8 mouse cellular contexts compared by ENCODE assay signal in genomic region chr4:154159961-154160537, GRCm38 (mm10). TPM values are rescaled to one million over a fixed set of nuclear protein-coding genes. Genes with fewer than 3 reads are reported as not detected.
DNase-seq lines count a peak whose midpoint lies in the region; ATAC-seq and TF ChIP-seq lines count a peak whose summit lies in the region.

No protein-coding gene starts in this region.

- peak; percentile 61 for ATAC-seq in heart, embryonic 11.5 days (replicated peaks; ENCODE audit: insufficient number of reproducible peaks, low FRiP score, low TSS enrichment)
- peak; percentile 46 for ATAC-seq in embryonic facial prominence, embryonic 11.5 days (replicated peaks; ENCODE audit: insufficient number of reproducible peaks, low FRiP score, low TSS enrichment, low read depth)
- peak; percentile 62 for ATAC-seq in hindbrain, postnatal 0 days
- ATAC-seq in liver, postnatal 0 days = peak; percentile 22
- peak; percentile 30 for ATAC-seq in stomach, embryonic 15.5 days (ENCODE audit: insufficient read depth, low FRiP score, low read depth)

- 2% methylated on average over 33 of the region's 47 CpGs for WGBS in heart, embryonic 11.5 days (ENCODE audit: insufficient replicate concordance)
- WGBS in embryonic facial prominence, embryonic 11.5 days = 3% methylated on average over 47 of the region's 47 CpGs
- 2% methylated on average over 39 of the region's 47 CpGs for WGBS in hindbrain, postnatal 0 days
- 1% methylated on average over 46 of the region's 47 CpGs for WGBS in liver, postnatal 0 days (ENCODE audit: insufficient replicate concordance)
- 2% methylated on average over 47 of the region's 47 CpGs for WGBS in stomach, embryonic 15.5 days

- H3K9me3 ChIP-seq in heart, embryonic 11.5 days (replicated peaks; ENCODE audit: control insufficient read depth, low read length) = no peaks in the 10 kb centered on the region
- no peaks in the 10 kb centered on the region for H3K9me3 ChIP-seq in E14TG2a.4 (ENCODE audit: low read length)
- no peaks in the 10 kb centered on the region for H3K9me3 ChIP-seq in embryonic facial prominence, embryonic 11.5 days (replicated peaks; ENCODE audit: control insufficient read depth, low read length)
- no peaks in the 10 kb centered on the region for H3K9me3 ChIP-seq in hindbrain, postnatal 0 days (ENCODE audit: low read length)
- H3K9me3 ChIP-seq in liver, postnatal 0 days (ENCODE audit: low read length) = no peaks in the 10 kb centered on the region
- no peaks in the 10 kb centered on the region for H3K9me3 ChIP-seq in stomach, embryonic 15.5 days

- intact Hi-C loops in heart, postnatal 25 days (cut with DNase I) = loop anchor here (5.0 kb wide), 1 partner anchor 93 kb away; no protein-coding TSS in a partner anchor

- H3K4me3 ChIP-seq in heart, embryonic 11.5 days (ENCODE audit: low read depth, low read length) = peak overlapping the region; percentile 94
- H3K4me3 ChIP-seq in E14TG2a.4 (replicated peaks; ENCODE audit: low read length) = peak overlapping the region; percentile 96
- peak overlapping the region; percentile 76 for H3K4me3 ChIP-seq in embryonic facial prominence, embryonic 11.5 days (ENCODE audit: low read depth, low read length)
- peak overlapping the region; percentile 71 for H3K4me3 ChIP-seq in hindbrain, postnatal 0 days (ENCODE audit: low read length)
- H3K4me3 ChIP-seq in liver, postnatal 0 days (ENCODE audit: low read depth, low read length) = peak overlapping the region; percentile 70
- H3K4me3 ChIP-seq in stomach, embryonic 15.5 days (replicated peaks) = peak overlapping the region; percentile 98

- no peaks in the 10 kb centered on the region for H3K27me3 ChIP-seq in heart, embryonic 11.5 days (ENCODE audit: control insufficient read depth, insufficient read depth, low read length)
- H3K27me3 ChIP-seq in E14TG2a.4 (ENCODE audit: insufficient read depth, low read length) = peaks cover 3% of the 10 kb centered on the region; the same call in 1 of the 2 replicates
- H3K27me3 ChIP-seq in embryonic facial prominence, embryonic 11.5 days (ENCODE audit: control insufficient read depth, insufficient read depth, low read length) = no peaks in the 10 kb centered on the region
- no peaks in the 10 kb centered on the region for H3K27me3 ChIP-seq in hindbrain, postnatal 0 days (ENCODE audit: insufficient read depth, low read length)
- no peaks in the 10 kb centered on the region for H3K27me3 ChIP-seq in liver, postnatal 0 days (ENCODE audit: insufficient read depth, low read length)
- no peaks in the 10 kb centered on the region for H3K27me3 ChIP-seq in stomach, embryonic 15.5 days (replicated peaks)

- no peak for TF ChIP-seq CTCF in E14TG2a.4 (conservative IDR thresholded peaks at IDR 0.05; ENCODE audit: low read length)
- TF ChIP-seq CTCF in hindbrain, postnatal 0 days (IDR thresholded peaks at IDR 0.05; ENCODE audit: low read depth) = no peak
- no peak for TF ChIP-seq CTCF in liver, postnatal 0 days (IDR thresholded peaks at IDR 0.05; ENCODE audit: low read depth)

- H3K27ac ChIP-seq in heart, embryonic 11.5 days (ENCODE audit: low read depth, low read length) = peak overlapping the region; percentile 84
- no peak overlapping the region; the same call in 1 of the 2 replicates for H3K27ac ChIP-seq in embryonic facial prominence, embryonic 11.5 days (replicated peaks; ENCODE audit: low read depth, low read length)
- peak overlapping the region; percentile 81 for H3K27ac ChIP-seq in hindbrain, postnatal 0 days
- peak overlapping the region; percentile 97 for H3K27ac ChIP-seq in liver, postnatal 0 days (ENCODE audit: low read depth)
- H3K27ac ChIP-seq in stomach, embryonic 15.5 days = peak overlapping the region; percentile 72

- peak overlapping the region; percentile 87 for H3K4me2 ChIP-seq in heart, embryonic 11.5 days
- peak overlapping the region; percentile 75 for H3K4me2 ChIP-seq in embryonic facial prominence, embryonic 11.5 days (ENCODE audit: low read depth, low read length)
- H3K4me2 ChIP-seq in hindbrain, postnatal 0 days (ENCODE audit: low read depth, low read length) = peak overlapping the region; percentile 84
- H3K4me2 ChIP-seq in liver, postnatal 0 days (ENCODE audit: low read depth, low read length) = peak overlapping the region; percentile 80
- H3K4me2 ChIP-seq in stomach, embryonic 15.5 days = peak overlapping the region; percentile 79

- H3K9ac ChIP-seq in heart, embryonic 11.5 days (ENCODE audit: low read depth, low read length) = peak overlapping the region; percentile 87
- peak overlapping the region; percentile 68 for H3K9ac ChIP-seq in embryonic facial prominence, embryonic 11.5 days (replicated peaks; ENCODE audit: low read length)
- peak overlapping the region; percentile 78 for H3K9ac ChIP-seq in hindbrain, postnatal 0 days (replicated peaks; ENCODE audit: low read length)
- peak overlapping the region; percentile 83 for H3K9ac ChIP-seq in liver, postnatal 0 days (replicated peaks)
- H3K9ac ChIP-seq in stomach, embryonic 15.5 days = peak overlapping the region; percentile 71; the same call in 1 of the 2 replicates

- TF ChIP-seq EP300 in liver, postnatal 0 days (IDR thresholded peaks at IDR 0.05; ENCODE audit: low read depth) = no peak

- H3K36me3 ChIP-seq in heart, embryonic 11.5 days (ENCODE audit: control insufficient read depth, insufficient read depth, low read length) = peaks cover 16% of the 10 kb centered on the region
- peaks cover 46% of the 10 kb centered on the region for H3K36me3 ChIP-seq in E14TG2a.4 (ENCODE audit: insufficient read depth, low read length)
- H3K36me3 ChIP-seq in embryonic facial prominence, embryonic 11.5 days (replicated peaks; ENCODE audit: control insufficient read depth, insufficient read depth, low read depth, low read length) = peaks cover 2% of the 10 kb centered on the region
- peaks cover 30% of the 10 kb centered on the region; the same call in 1 of the 2 replicates for H3K36me3 ChIP-seq in hindbrain, postnatal 0 days (ENCODE audit: insufficient read depth, low read length)
- H3K36me3 ChIP-seq in liver, postnatal 0 days (replicated peaks; ENCODE audit: insufficient read depth, low read length) = peaks cover 37% of the 10 kb centered on the region
- H3K36me3 ChIP-seq in stomach, embryonic 15.5 days = peaks cover 15% of the 10 kb centered on the region

- DNase-seq in heart, postnatal 25 days (ENCODE audit: low spot score) = no peak
- peak; percentile 27 for DNase-seq in embryonic facial prominence, embryonic 11.5 days (ENCODE audit: low spot score)
- peak; percentile 42 for DNase-seq in hindbrain, postnatal 0 days (ENCODE audit: low spot score)
- DNase-seq in liver, postnatal 0 days = no peak
- no peak for DNase-seq in frontal cortex, postnatal 10 days (ENCODE audit: low spot score in 2 of 2)

- H3K4me1 ChIP-seq in heart, embryonic 11.5 days (ENCODE audit: control insufficient read depth, insufficient read depth, low read length) = peaks cover 15% of the 10 kb centered on the region
- peaks cover 29% of the 10 kb centered on the region for H3K4me1 ChIP-seq in E14TG2a.4 (replicated peaks; ENCODE audit: low read depth, low read length)
- no peaks in the 10 kb centered on the region for H3K4me1 ChIP-seq in embryonic facial prominence, embryonic 11.5 days (ENCODE audit: control insufficient read depth, insufficient read depth, low read length)
- peaks cover 12% of the 10 kb centered on the region for H3K4me1 ChIP-seq in hindbrain, postnatal 0 days (ENCODE audit: insufficient read depth, low read length)
- H3K4me1 ChIP-seq in liver, postnatal 0 days (ENCODE audit: insufficient read depth) = peaks cover 20% of the 10 kb centered on the region
- peaks cover 16% of the 10 kb centered on the region for H3K4me1 ChIP-seq in stomach, embryonic 15.5 days

RNA-seq across cellular contexts. Expression of gene Tprgl, which starts 0.4 kb away (rescaled TPM):
- 125 and 135 TPM in 2 replicates for polyA plus RNA-seq in heart, embryonic 11.5 days (2014; fragmentation: Nextera tagmentation; extraction: Ambion mirVana)
- total RNA-seq in heart, postnatal 25 days (2021) = 100 to 1,000 TPM; 118 to 124 TPM
- 117 and 134 TPM in 2 replicates for polyA plus RNA-seq in embryonic facial prominence, embryonic 11.5 days (2014; fragmentation: Nextera tagmentation; extraction: Ambion mirVana)
- 212 and 220 TPM in 2 replicates for total RNA-seq in hindbrain, postnatal 0 days (2014; rRNA removed)
- 228 and 239 TPM in 2 replicates for polyA plus RNA-seq in hindbrain, postnatal 0 days (2015; fragmentation: Nextera tagmentation; extraction: Ambion mirVana)
- 74.4 and 83.4 TPM in 2 replicates for polyA plus RNA-seq in liver, postnatal 0 days (2015; fragmentation: Nextera tagmentation; extraction: Ambion mirVana)
- polyA plus RNA-seq in stomach, embryonic 15.5 days (2015; fragmentation: Nextera tagmentation; extraction: Ambion mirVana) = 122 and 124 TPM in 2 replicates

RNA-seq across cellular contexts. Expression of gene Megf6, which starts 10.5 kb away (rescaled TPM):
- polyA plus RNA-seq in heart, embryonic 11.5 days (2014; fragmentation: Nextera tagmentation; extraction: Ambion mirVana) = 8.6 and 8.8 TPM in 2 replicates
- 1 to 10 TPM; 7.4 to 8.9 TPM for total RNA-seq in heart, postnatal 25 days (2021)
- 17.6 and 22.9 TPM in 2 replicates for polyA plus RNA-seq in embryonic facial prominence, embryonic 11.5 days (2014; fragmentation: Nextera tagmentation; extraction: Ambion mirVana)
- total RNA-seq in hindbrain, postnatal 0 days (2014; rRNA removed) = 40.5 and 54.8 TPM in 2 replicates
- polyA plus RNA-seq in hindbrain, postnatal 0 days (2015; fragmentation: Nextera tagmentation; extraction: Ambion mirVana) = 7.0 and 7.2 TPM in 2 replicates
- 0.67 and 0.89 TPM in 2 replicates for polyA plus RNA-seq in liver, postnatal 0 days (2015; fragmentation: Nextera tagmentation; extraction: Ambion mirVana)
- polyA plus RNA-seq in stomach, embryonic 15.5 days (2015; fragmentation: Nextera tagmentation; extraction: Ambion mirVana) = 19.9 and 20.9 TPM in 2 replicates

RNA-seq across cellular contexts. Expression of gene Wrap73, which starts 17.9 kb away (rescaled TPM):
- 22.1 and 26.5 TPM in 2 replicates for polyA plus RNA-seq in heart, embryonic 11.5 days (2014; fragmentation: Nextera tagmentation; extraction: Ambion mirVana)
- 10 to 100 TPM; 10.9 to 11.6 TPM for total RNA-seq in heart, postnatal 25 days (2021)
- 47.4 and 50.0 TPM in 2 replicates for polyA plus RNA-seq in embryonic facial prominence, embryonic 11.5 days (2014; fragmentation: Nextera tagmentation; extraction: Ambion mirVana)
- 55.0 and 76.7 TPM in 2 replicates for total RNA-seq in hindbrain, postnatal 0 days (2014; rRNA removed)
- polyA plus RNA-seq in hindbrain, postnatal 0 days (2015; fragmentation: Nextera tagmentation; extraction: Ambion mirVana) = 36.3 and 36.5 TPM in 2 replicates
- polyA plus RNA-seq in liver, postnatal 0 days (2015; fragmentation: Nextera tagmentation; extraction: Ambion mirVana) = 12.4 and 14.1 TPM in 2 replicates
- polyA plus RNA-seq in stomach, embryonic 15.5 days (2015; fragmentation: Nextera tagmentation; extraction: Ambion mirVana) = 32.7 and 37.4 TPM in 2 replicates

RNA-seq across cellular contexts. Expression of gene Trp73, which starts 20.0 kb away (rescaled TPM):
- polyA plus RNA-seq in heart, embryonic 11.5 days (2014; fragmentation: Nextera tagmentation; extraction: Ambion mirVana) = not detected in 2 replicates
- not detected for total RNA-seq in heart, postnatal 25 days (2021)
- 0.84 and 1.1 TPM in 2 replicates for polyA plus RNA-seq in embryonic facial prominence, embryonic 11.5 days (2014; fragmentation: Nextera tagmentation; extraction: Ambion mirVana)
- total RNA-seq in hindbrain, postnatal 0 days (2014; rRNA removed) = 0.83 and 1.2 TPM in 2 replicates
- polyA plus RNA-seq in hindbrain, postnatal 0 days (2015; fragmentation: Nextera tagmentation; extraction: Ambion mirVana) = 0.96 and 1.3 TPM in 2 replicates
- not detected in 2 replicates for polyA plus RNA-seq in liver, postnatal 0 days (2015; fragmentation: Nextera tagmentation; extraction: Ambion mirVana)
- 0.39 and 0.58 TPM in 2 replicates for polyA plus RNA-seq in stomach, embryonic 15.5 days (2015; fragmentation: Nextera tagmentation; extraction: Ambion mirVana)

Comparison
In these comparisons a context has a peak if more than half of its experiments do, and no peak if none do; other contexts are left out.
1. DNase-seq: peak in embryonic facial prominence, embryonic 11.5 days (single experiment) and hindbrain, postnatal 0 days (single experiment); none in heart, postnatal 25 days (single experiment), liver, postnatal 0 days (single experiment) and frontal cortex, postnatal 10 days (0 of 2).
2. Peak in every context shown above with its lines, with median percentiles within 50 percentile points of each other: ATAC-seq, H3K4me2 ChIP-seq, H3K4me3 ChIP-seq and H3K9ac ChIP-seq.